Mouse (Mus musculus) small intestine, adult 2 months (tissue): ENCODE data around the gene Erbb3. TPM values are rescaled to one million over a fixed set of nuclear protein-coding genes. Genes with fewer than 3 reads are reported as not detected.
A peak's percentile ranks its signal among the peaks of the same experiment; 100 is the strongest.

Experiments
- H3K27ac ChIP-seq: fragments of 200-500 bp; 2 replicates; pipeline ENCODE4 v1.5.1; 2012; ENCODE audit warnings: low read depth, low read length, control low read depth, inconsistent platforms; ENCODE audit not compliant: insufficient read depth
- H3K27me3 ChIP-seq: fragments of 200-500 bp; 2 replicates; pipeline ENCODE4 v1.6.1; 2012; ENCODE audit warnings: mild to moderate bottlenecking, moderate library complexity, low read length, inconsistent platforms; ENCODE audit not compliant: control insufficient read depth, insufficient read depth
- H3K36me3 ChIP-seq: fragments of 200-500 bp; 2 replicates; pipeline ENCODE4 v1.6.1; 2012; ENCODE audit warnings: mild to moderate bottlenecking, low read length, control low read depth, inconsistent platforms; ENCODE audit not compliant: control insufficient read depth, insufficient read depth
- H3K4me1 ChIP-seq: fragments of 200-500 bp; 2 replicates; pipeline ENCODE4 v1.6.1; 2012; ENCODE audit warnings: low read length, inconsistent platforms, mixed read lengths; ENCODE audit not compliant: control insufficient read depth, insufficient read depth, insufficient read length
- H3K4me3 ChIP-seq: fragments of 200-500 bp; 2 replicates; pipeline ENCODE4 v1.5.1; 2012; ENCODE audit warnings: low read depth, mild to moderate bottlenecking, control low read depth, inconsistent platforms, low read length, moderate library complexity
- CTCF ChIP-seq: fragments of 200-500 bp; IDR thresholded peaks from 2 replicates; pipeline ENCODE4 v1.5.1; 2012; ENCODE audit warnings: low read depth, mild to moderate bottlenecking, control low read depth, inconsistent platforms, low read length, moderate library complexity, mixed read lengths; ENCODE audit not compliant: insufficient replicate concordance, insufficient read length; ENCODE audit errors: extremely low read depth
- POLR2A ChIP-seq: fragments of 200-500 bp; IDR thresholded peaks from 2 replicates; pipeline ENCODE4 v1.6.1; 2012; ENCODE audit warnings: low read depth, mild to moderate bottlenecking, control low read depth, inconsistent platforms, low read length, moderate library complexity
- WGBS: fragments of 180-500 bp; shearing (Covaris S2); methylation state at CpG from one replicate; pipeline ENCODE4 v1.1.7; 2018; 5-methylcytosine and 5-hydroxymethylcytosine counted together
- polyA plus RNA-seq: library from polyadenylated mRNA; depleted of rRNA; stranded (reverse); fragments of >200 nt; gene quantifications from 2 replicates; pipeline ENCODE4 v1.2.3, GENCODE M21; 2012; rRNA removed

Erbb3 gene
- polyA plus RNA-seq, 1 experiment, result 127 TPM

DNA sequence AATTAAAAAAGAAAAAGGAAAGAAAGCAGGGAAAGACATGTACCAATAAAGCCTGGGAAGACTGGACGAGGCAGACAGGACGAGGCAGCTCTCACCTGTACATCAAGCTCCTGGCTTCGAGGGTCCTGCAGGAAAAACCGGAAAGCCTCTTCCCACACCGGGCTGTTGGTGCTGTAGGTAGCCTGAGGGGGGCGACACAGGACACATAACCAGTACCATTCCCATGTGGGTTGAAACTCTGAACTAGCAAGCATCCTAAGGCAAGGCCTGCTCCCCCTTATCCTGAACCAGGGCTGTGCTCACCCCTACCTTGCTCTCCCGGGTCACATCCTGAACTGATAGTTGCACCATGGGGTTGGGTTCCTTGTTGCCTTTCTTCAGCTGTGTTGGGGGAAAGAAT, 70.6 kb downstream of the Erbb3 start:
- H3K4me3 ChIP-seq, result no peak overlapping the region
- peak; percentile 27; the same call in 1 of the 2 replicates for TF ChIP-seq CTCF
- TF ChIP-seq POLR2A, result no peak
- H3K27ac ChIP-seq, result no peak overlapping the region
- H3K27me3 ChIP-seq, result no peaks in the 10 kb centered on the region
- H3K36me3 ChIP-seq, result peaks cover 30% of the 10 kb centered on the region
- WGBS, result 76% methylated on average over 7 of the region's 7 CpGs
- no peaks in the 10 kb centered on the region for H3K4me1 ChIP-seq

Other genes starting within 250 kb of the Erbb3 start
- 36.5 and 79.1 TPM in 2 replicates for gene Coq10a, start 220.7 kb downstream of the Erbb3 start, polyA plus RNA-seq
- 15.3 and 22.1 TPM in 2 replicates for gene Ankrd52, start 212.5 kb downstream of the Erbb3 start, polyA plus RNA-seq
- 165 and 301 TPM in 2 replicates for gene Slc39a5, start 188.4 kb downstream of the Erbb3 start, polyA plus RNA-seq
- gene Nabp2, start 178.2 kb downstream of the Erbb3 start, polyA plus RNA-seq, result 21.6 and 37.8 TPM in 2 replicates
- 11.0 and 23.0 TPM in 2 replicates for gene Rnf41, start 178.0 kb downstream of the Erbb3 start, polyA plus RNA-seq
- gene Smarcc2, start 130.4 kb downstream of the Erbb3 start, polyA plus RNA-seq, result 44.0 and 98.4 TPM in 2 replicates
- 492 and 749 TPM in 2 replicates for gene Myl6, start 95.5 kb downstream of the Erbb3 start, polyA plus RNA-seq
- 0.43 and 1.2 TPM in 2 replicates for gene Myl6b, start 91.0 kb downstream of the Erbb3 start, polyA plus RNA-seq
- gene Esyt1, start 63.8 kb downstream of the Erbb3 start, polyA plus RNA-seq, result 20.0 and 26.3 TPM in 2 replicates
- gene Zc3h10, start 41.9 kb downstream of the Erbb3 start, polyA plus RNA-seq, result 6.4 and 15.2 TPM in 2 replicates
- gene Rpl41, start 40.3 kb downstream of the Erbb3 start, polyA plus RNA-seq, result 1,613 and 1,655 TPM in 2 replicates
- gene Pa2g4, start 23.7 kb downstream of the Erbb3 start, polyA plus RNA-seq, result 3.2 and 6.9 TPM in 2 replicates
- gene Rps26, start 37.1 kb upstream of the Erbb3 start, polyA plus RNA-seq, result 439 and 930 TPM in 2 replicates
- 0.65 and 0.95 TPM in 2 replicates for gene Ikzf4, start 56.3 kb upstream of the Erbb3 start, polyA plus RNA-seq
- 10.4 and 14.2 TPM in 2 replicates for gene Suox, start 84.4 kb upstream of the Erbb3 start, polyA plus RNA-seq
- gene Rab5b, start 106.6 kb upstream of the Erbb3 start, polyA plus RNA-seq, result 17.2 and 32.2 TPM in 2 replicates
- 1.4 and 2.1 TPM in 2 replicates for gene Pmel, start 114.5 kb upstream of the Erbb3 start, polyA plus RNA-seq
- gene Cdk2, start 115.4 kb upstream of the Erbb3 start, polyA plus RNA-seq, result 4.2 and 6.1 TPM in 2 replicates
- 35.0 and 101 TPM in 2 replicates for gene Dgka, start 155.2 kb upstream of the Erbb3 start, polyA plus RNA-seq
- gene Pym1, start 158.2 kb upstream of the Erbb3 start, polyA plus RNA-seq, result 6.9 and 17.0 TPM in 2 replicates
- 1.2 and 2.5 TPM in 2 replicates for gene Mmp19, start 201.3 kb upstream of the Erbb3 start, polyA plus RNA-seq
- 4.6 and 12.1 TPM in 2 replicates for gene Dnajc14, start 214.4 kb upstream of the Erbb3 start, polyA plus RNA-seq
- gene Tmem198b, start 214.7 kb upstream of the Erbb3 start, polyA plus RNA-seq, result 4.6 and 7.0 TPM in 2 replicates
- gene Sarnp, start 227.7 kb upstream of the Erbb3 start, polyA plus RNA-seq, result 0.14 and 0.89 TPM in 2 replicates
- 36.4 and 62.8 TPM in 2 replicates for gene Ormdl2, start 232.0 kb upstream of the Erbb3 start, polyA plus RNA-seq